Mouse (Mus musculus) bone marrow macrophage, adult 2 months (primary cell): ENCODE measurements around the gene Vash2. TPM values are rescaled to one million over a fixed set of nuclear protein-coding genes. Genes with fewer than 3 reads are reported as not detected.

Source experiments
- H3K27ac ChIP-seq: 2 replicates; pipeline ENCODE4 v1.5.1; 2012; ENCODE audit warnings: low read depth, low read length; ENCODE audit not compliant: insufficient read depth
- H3K4me1 ChIP-seq: 2 replicates; pipeline ENCODE4 v1.6.1; 2012; ENCODE audit warnings: low read length; ENCODE audit not compliant: control insufficient read depth, insufficient read depth
- H3K4me3 ChIP-seq: 2 replicates; pipeline ENCODE4 v1.5.1; 2012; ENCODE audit warnings: mild to moderate bottlenecking, low read length, moderate library complexity; ENCODE audit not compliant: insufficient read depth
- CTCF ChIP-seq: IDR thresholded peaks from 2 replicates; pipeline ENCODE4 v1.5.1; 2012; ENCODE audit warnings: low read depth, mild to moderate bottlenecking, low read length, moderate library complexity
- POLR2A ChIP-seq: IDR thresholded peaks from 2 replicates; pipeline ENCODE4 v1.6.1; 2012; ENCODE audit warnings: mild to moderate bottlenecking, low read depth, low read length, borderline replicate concordance
- polyA plus RNA-seq: library from polyadenylated mRNA; stranded (reverse); fragments of >200 nt; gene quantifications from 2 replicates; pipeline ENCODE4 v1.2.4, GENCODE M21; 2012; ENCODE audit not compliant: missing spikeins, insufficient read depth, insufficient read length

The Vash2 gene
- polyA plus RNA-seq, 1 experiment = 0.28 TPM

GRCm38 (mm10) chr1:190904714-190905113 is 74.4 kb downstream of the Vash2 start:
- Histone ChIP-seq H3K4me1 (peaks cover 16% of the 10 kb centered on the region), H3K4me3 (no peak overlapping the region), H3K27ac (no peak overlapping the region)
- TF ChIP-seq POLR2A (no peak), CTCF (no peak)

- TF ChIP-seq CTCF (no peak), POLR2A (no peak)
Measured at GRCm38 (mm10) chr1:190904136-190904535, 75.0 kb downstream of the Vash2 start.

GRCm38 (mm10) chr1:190901082-190901481 is 78.0 kb downstream of the Vash2 start:
- Histone ChIP-seq H3K4me3 (no peak overlapping the region), H3K4me1 (peaks cover 8% of the 10 kb centered on the region), H3K27ac (no peak overlapping the region)
- TF ChIP-seq POLR2A = no peak
- TF ChIP-seq CTCF = no peak

More at GRCm38 (mm10) chr1:190904136-190904535, 75.0 kb downstream of the Vash2 start:
- H3K4me1 ChIP-seq = peaks cover 10% of the 10 kb centered on the region
- H3K4me3 ChIP-seq = no peak overlapping the region
- no peak overlapping the region for H3K27ac ChIP-seq

GRCm38 (mm10) chr1:190898899-190899575 is 80.1 kb downstream of the Vash2 start:
- TF ChIP-seq CTCF = no peak
- no peak for TF ChIP-seq POLR2A
- Histone ChIP-seq H3K4me1 (peaks cover 8% of the 10 kb centered on the region), H3K27ac (no peak overlapping the region), H3K4me3 (no peak overlapping the region)

GRCm38 (mm10) chr1:190898186-190898585 is 80.9 kb downstream of the Vash2 start:
- TF ChIP-seq CTCF (no peak), POLR2A (no peak)
- peaks cover 8% of the 10 kb centered on the region for H3K4me1 ChIP-seq
- H3K4me3 ChIP-seq = no peak overlapping the region
- H3K27ac ChIP-seq = no peak overlapping the region

Other genes with a start within 250 kb of the Vash2 start
- 16.6 and 20.3 TPM in 2 replicates for gene Rps6kc1, start 67.5 kb downstream of the Vash2 start, polyA plus RNA-seq
- 40.7 and 41.7 TPM in 2 replicates for gene Angel2, start 54.2 kb downstream of the Vash2 start, polyA plus RNA-seq
- gene Flvcr1, start 46.9 kb upstream of the Vash2 start, polyA plus RNA-seq = 30.3 and 33.8 TPM in 2 replicates
- not detected in 2 replicates for gene Spata45, start 57.3 kb upstream of the Vash2 start, polyA plus RNA-seq
- 19.0 and 19.1 TPM in 2 replicates for gene Tatdn3, start 83.6 kb upstream of the Vash2 start, polyA plus RNA-seq
- gene Nsl1, start 83.7 kb upstream of the Vash2 start, polyA plus RNA-seq = 7.7 and 9.5 TPM in 2 replicates
- 5.6 and 7.0 TPM in 2 replicates for gene Batf3, start 118.6 kb upstream of the Vash2 start, polyA plus RNA-seq
- not detected in 2 replicates for gene Fam71a, start 185.5 kb upstream of the Vash2 start, polyA plus RNA-seq
- gene Atf3, start 238.7 kb upstream of the Vash2 start, polyA plus RNA-seq = 103 and 107 TPM in 2 replicates